Mouse (Mus musculus) stomach, embryonic 15.5 days (tissue): ENCODE results near the gene Rab11fip4. TPM values are rescaled to one million over a fixed set of nuclear protein-coding genes. Genes with fewer than 3 reads are reported as not detected.
A peak's percentile ranks its signal among the peaks of the same experiment; 100 is the strongest.

ENCODE experiments used
- ATAC-seq: fragments of 200-750 bp; cut with Nextera tagmentation; 2 replicates; pipeline ENCODE4 v1.8.0; 2017; ENCODE audit warnings: low read depth, moderate number of reproducible peaks, moderate TSS enrichment; ENCODE audit not compliant: insufficient read depth, low FRiP score
- H3K27ac ChIP-seq: fragments of 300-500 bp; sonication (generic); 2 replicates; pipeline ENCODE4 v1.5.1; 2015; ENCODE audit warnings: mild to moderate bottlenecking, inconsistent platforms
- H3K27me3 ChIP-seq: fragments of 300-500 bp; sonication (generic); replicated peaks from 2 replicates; pipeline ENCODE4 v1.6.1; 2015; ENCODE audit warnings: inconsistent platforms
- H3K36me3 ChIP-seq: fragments of 300-500 bp; sonication (generic); 2 replicates; pipeline ENCODE4 v1.6.1; 2015; ENCODE audit warnings: inconsistent platforms
- H3K4me1 ChIP-seq: fragments of 300-500 bp; sonication (generic); 2 replicates; pipeline ENCODE4 v1.6.1; 2015; ENCODE audit warnings: inconsistent platforms
- H3K4me2 ChIP-seq: fragments of 300-500 bp; sonication (generic); 2 replicates; pipeline ENCODE4 v1.6.1; 2015; ENCODE audit warnings: mild to moderate bottlenecking, inconsistent platforms
- H3K4me3 ChIP-seq: fragments of 300-500 bp; sonication (generic); replicated peaks from 2 replicates; pipeline ENCODE4 v1.5.1; 2015; ENCODE audit warnings: inconsistent platforms
- H3K9ac ChIP-seq: fragments of 300-500 bp; sonication (generic); 2 replicates; pipeline ENCODE4 v1.6.1; 2015; ENCODE audit warnings: inconsistent platforms
- H3K9me3 ChIP-seq: fragments of 300-500 bp; sonication (generic); 2 replicates; pipeline ENCODE4 v1.6.1; 2016; ENCODE audit warnings: inconsistent platforms
- WGBS: fragments of 180-500 bp; shearing (Covaris S2); methylation state at CpG from one replicate; pipeline ENCODE4 v1.1.7; 2015; 5-methylcytosine and 5-hydroxymethylcytosine counted together
- microRNA counts: library from miRNA; unstranded; fragments of <30 nt; microRNA quantifications from one replicate; lab custom pipeline; 2016
- microRNA-seq: library from miRNA; unstranded; fragments of <30 nt; microRNA quantifications from one replicate; pipeline ENCODE4, GENCODE M21; 2016
- polyA plus RNA-seq: library from polyadenylated mRNA; unstranded; fragments of >200 nt; fragmentation: Nextera tagmentation; extraction: Ambion mirVana; gene quantifications from 2 replicates; pipeline ENCODE4 v1.2.1, GENCODE M21; 2015

Rab11fip4 gene
- polyA plus RNA-seq, 1 experiment from 2014 or later, result 2.1 TPM

DNA sequence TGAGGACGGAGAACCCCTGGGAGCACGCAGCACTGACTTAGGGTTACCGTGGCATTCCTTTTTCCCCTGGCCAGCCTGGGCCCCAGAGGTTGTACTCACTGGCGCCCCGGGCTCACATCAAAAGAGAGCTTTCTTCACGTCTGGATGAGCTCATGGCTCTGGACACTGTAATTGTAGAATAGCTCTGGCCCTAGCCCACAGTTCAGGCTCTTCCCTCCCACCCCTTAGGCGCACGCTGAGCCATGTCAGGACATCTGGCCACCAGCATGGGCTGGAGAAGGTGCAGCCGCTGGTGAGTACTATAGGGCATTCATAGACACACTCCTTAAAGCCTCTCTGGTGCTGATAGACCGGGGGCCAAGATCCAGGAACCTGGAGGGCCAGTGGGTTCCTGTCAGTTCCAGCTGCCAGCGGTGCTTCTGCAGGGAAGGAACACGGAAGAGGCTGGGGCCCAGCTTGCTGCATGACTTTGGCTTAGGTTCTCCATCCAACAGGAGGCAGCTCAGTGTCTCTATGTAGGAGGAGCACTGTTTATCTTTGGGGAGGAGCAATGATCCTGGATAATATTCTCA, 146.2 kb downstream of the Rab11fip4 start:
- 0 out of 2 replicates have a peak, but pooled peaks cover 4% of the 10 kb centered on the region for H3K36me3 ChIP-seq
- H3K4me2 ChIP-seq, result no peak overlapping the region
- peak overlapping the region; percentile 49; the same call in 1 of the 2 replicates for H3K27ac ChIP-seq
- peak; percentile 57; the same call in 1 of the 2 replicates for ATAC-seq
- no peaks in the 10 kb centered on the region for H3K9me3 ChIP-seq
- no peak overlapping the region for H3K4me3 ChIP-seq
- no peaks in the 10 kb centered on the region for H3K27me3 ChIP-seq
- no peak overlapping the region for H3K9ac ChIP-seq
- WGBS, result 60% methylated on average over 12 of the region's 12 CpGs
- 0 out of 2 replicates have a peak, but pooled peaks cover 13% of the 10 kb centered on the region for H3K4me1 ChIP-seq

DNA sequence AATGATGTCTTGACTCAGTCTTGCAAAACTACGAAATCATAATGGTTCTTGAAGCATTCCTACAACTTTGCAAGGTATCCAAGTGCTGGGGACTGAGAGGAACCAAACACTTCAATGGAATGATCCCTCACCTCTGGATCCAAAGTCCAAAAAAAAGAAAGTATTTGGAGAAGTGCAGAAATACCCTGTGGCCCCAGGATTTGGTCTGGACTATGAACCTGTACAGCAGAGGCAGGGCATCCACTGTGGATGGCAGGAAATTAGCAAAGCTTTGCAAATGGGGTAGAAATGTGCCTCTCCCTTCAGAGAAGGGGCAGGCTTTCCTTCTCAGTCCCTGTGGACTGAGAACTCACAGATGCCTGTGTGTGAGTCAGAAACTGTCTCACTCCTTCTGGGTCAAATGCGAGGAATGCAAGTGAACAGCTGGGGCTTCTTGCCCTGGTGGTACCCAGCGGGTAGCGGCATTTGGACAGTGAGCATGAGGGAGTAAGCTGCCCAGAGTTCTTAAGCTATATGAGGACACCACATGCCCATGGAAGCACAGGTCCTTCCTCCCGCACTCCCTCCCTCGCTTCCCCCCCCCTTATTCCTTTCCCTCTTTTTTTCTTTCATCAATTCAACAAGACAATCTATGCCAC, 147.0 kb downstream of the Rab11fip4 start:
- Histone ChIP-seq H3K27ac (peak overlapping the region; percentile 49; the same call in 1 of the 2 replicates), H3K4me1 (0 out of 2 replicates have a peak, but pooled peaks cover 13% of the 10 kb centered on the region), H3K36me3 (0 out of 2 replicates have a peak, but pooled peaks cover 4% of the 10 kb centered on the region), H3K27me3 (no peaks in the 10 kb centered on the region), H3K4me3 (no peak overlapping the region), H3K9ac (no peak overlapping the region), H3K9me3 (no peaks in the 10 kb centered on the region), H3K4me2 (no peak overlapping the region)
- WGBS, result 77% methylated on average over 6 of the region's 6 CpGs
- ATAC-seq, result no peak

DNA sequence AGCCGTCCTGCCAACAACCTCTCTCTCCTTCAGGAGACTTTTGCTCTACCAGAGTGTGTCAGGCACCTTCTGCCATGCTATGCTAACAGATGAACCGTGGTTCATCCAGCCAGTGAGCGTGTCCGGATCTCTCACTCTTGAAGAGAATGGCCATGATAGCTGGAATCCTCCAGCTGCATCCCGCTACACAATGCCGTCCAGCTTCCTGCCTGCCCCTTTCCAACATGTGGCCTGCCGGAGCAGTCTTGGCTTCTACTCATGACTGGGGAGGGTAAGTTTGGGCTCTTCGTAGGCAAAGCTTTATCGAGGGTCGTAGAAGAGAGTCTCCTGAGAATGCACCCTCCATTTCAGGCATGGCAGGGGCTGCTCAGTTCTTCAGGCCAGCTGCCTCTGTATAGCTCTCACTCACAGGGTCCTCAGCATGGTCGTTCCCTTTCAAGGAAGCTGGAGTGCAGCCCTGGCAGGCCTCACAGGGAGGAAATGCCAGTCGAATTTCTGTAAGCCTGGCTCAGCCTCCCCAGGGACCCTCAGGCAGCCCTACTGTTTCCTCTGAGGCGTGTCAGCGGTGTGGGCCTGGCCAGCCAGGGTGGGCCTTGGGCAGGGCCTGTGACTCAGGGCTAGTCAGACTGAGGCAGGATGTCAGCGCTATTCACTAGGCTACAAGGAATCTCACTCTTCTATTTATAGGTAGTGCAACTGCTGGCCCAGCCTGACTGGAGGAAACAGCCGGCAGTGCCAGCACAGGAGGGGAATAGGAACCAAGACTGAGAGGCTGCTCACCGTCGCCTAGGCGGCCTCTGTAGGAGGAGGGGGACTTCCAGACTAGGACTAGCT, 147.9 kb downstream of the Rab11fip4 start:
- H3K9ac ChIP-seq, result no peak overlapping the region

DNA sequence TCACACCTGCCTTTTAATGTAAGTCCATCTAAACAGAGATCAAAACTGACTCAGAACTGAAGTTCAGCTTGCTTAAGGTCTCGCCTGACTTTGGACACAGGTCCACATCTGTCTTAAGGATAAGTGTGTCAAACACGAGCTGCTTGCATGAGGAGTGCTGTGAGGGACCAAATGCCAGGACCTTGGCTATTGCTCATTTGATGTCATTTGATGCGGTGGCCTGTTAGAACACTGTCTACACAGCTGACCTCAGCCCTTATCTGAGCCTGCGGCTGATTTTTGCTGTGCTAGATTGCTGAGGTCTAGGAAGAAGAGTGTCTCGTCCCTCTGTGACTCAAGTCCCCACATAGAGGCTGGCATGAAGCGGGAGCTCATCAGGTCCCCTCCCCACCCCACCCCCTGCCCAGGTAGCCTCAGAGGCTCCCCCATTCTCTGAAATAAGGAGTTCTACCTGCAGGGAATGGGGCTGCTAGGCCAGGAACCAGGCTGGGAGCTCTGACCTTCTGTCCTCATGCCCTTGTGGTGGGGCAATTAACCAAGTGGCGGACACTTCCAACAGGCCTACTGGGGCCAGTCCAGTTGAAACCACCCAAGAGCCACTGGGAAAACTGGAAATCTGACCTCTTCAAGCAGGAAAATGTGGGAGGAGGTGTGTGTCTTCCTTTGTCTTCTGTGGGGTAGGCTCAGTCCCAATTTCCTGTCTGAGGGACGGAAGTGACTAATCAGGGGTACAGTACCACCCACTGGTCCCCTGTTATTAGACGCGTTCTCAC, 149.9 kb downstream of the Rab11fip4 start:
- Histone ChIP-seq H3K9ac (no peak overlapping the region), H3K4me2 (no peak overlapping the region), H3K27me3 (no peaks in the 10 kb centered on the region), H3K4me1 (0 out of 2 replicates have a peak, but pooled peaks cover 13% of the 10 kb centered on the region), H3K9me3 (no peaks in the 10 kb centered on the region), H3K4me3 (no peak overlapping the region), H3K36me3 (no peaks in the 10 kb centered on the region), H3K27ac (no peak overlapping the region)
- ATAC-seq, result no peak
- 77% methylated on average over 10 of the region's 10 CpGs for WGBS

More for the DNA sequence above, 147.9 kb downstream of the Rab11fip4 start:
- 0 out of 2 replicates have a peak, but pooled peaks cover 13% of the 10 kb centered on the region for H3K4me1 ChIP-seq
- no peaks in the 10 kb centered on the region for H3K27me3 ChIP-seq
- H3K27ac ChIP-seq, result peak overlapping the region; percentile 74
- ATAC-seq, result peak; percentile 71
- no peak overlapping the region for H3K4me3 ChIP-seq
- 56% methylated on average over 19 of the region's 19 CpGs for WGBS
- no peaks in the 10 kb centered on the region for H3K9me3 ChIP-seq
- H3K4me2 ChIP-seq, result no peak overlapping the region
- H3K36me3 ChIP-seq, result 0 out of 2 replicates have a peak, but pooled peaks cover 4% of the 10 kb centered on the region

DNA sequence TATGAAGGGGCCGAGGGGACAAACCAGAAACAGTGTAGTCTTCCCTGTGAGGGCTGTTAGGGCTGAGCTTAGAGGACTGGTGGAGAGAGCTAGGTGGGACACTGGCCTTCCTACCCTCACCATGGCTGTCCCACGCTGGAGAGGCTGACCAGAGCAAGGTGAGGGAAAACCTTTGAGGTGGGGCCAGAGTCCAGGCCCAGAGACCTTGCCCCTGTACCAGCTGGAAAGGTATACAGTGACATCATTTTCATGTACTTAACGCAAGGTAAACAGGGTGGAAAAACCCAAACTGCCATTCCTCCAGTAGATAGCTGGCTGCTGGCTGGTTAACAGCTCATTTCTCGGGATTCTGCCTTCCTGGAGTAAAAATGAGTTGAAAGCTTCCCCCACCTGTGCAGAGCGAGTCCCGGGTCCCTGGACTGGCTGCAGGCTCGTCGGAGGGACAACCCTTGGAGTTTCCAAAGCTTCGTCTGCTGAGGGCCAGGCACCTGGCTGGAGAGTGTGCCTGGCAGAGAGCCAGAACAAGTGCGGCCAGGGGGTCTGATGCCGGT, 155.6 kb downstream of the Rab11fip4 start:
- H3K9ac ChIP-seq, result no peak overlapping the region
- ATAC-seq, result peak; percentile 80
- H3K27ac ChIP-seq, result peak overlapping the region; percentile 61; the same call in 1 of the 2 replicates
- H3K27me3 ChIP-seq, result no peaks in the 10 kb centered on the region
- H3K4me3 ChIP-seq, result no peak overlapping the region
- H3K36me3 ChIP-seq, result no peaks in the 10 kb centered on the region
- H3K4me1 ChIP-seq, result peaks cover 1% of the 10 kb centered on the region; the same call in 1 of the 2 replicates
- no peak overlapping the region for H3K4me2 ChIP-seq
- H3K9me3 ChIP-seq, result no peaks in the 10 kb centered on the region
- WGBS, result 73% methylated on average over 11 of the region's 11 CpGs

MicroRNAs within 50 kb of the gene (microRNA counts, 519-probe panel; counts per million panel counts)
- 1,739 counts per million, percentile 13 among the panel's probes with 10 or more counts for microRNA mmu-miR-193 (lab: Ali Mortazavi, UCI)
- microRNA mmu-miR-365 (lab: Ali Mortazavi, UCI), result 3,412 counts per million, percentile 86 among the panel's probes with 10 or more counts

Small RNAs within 50 kb of the gene (microRNA-seq; reads per million reads assigned to microRNA genes)
- 25.1 reads per million, percentile 35 among the genes with 10 or more reads in this experiment for gene Mir193a
- gene Mir365-2, result 3.1 reads per million, percentile 12 among the genes with 10 or more reads in this experiment

Other genes starting within 250 kb of the Rab11fip4 start
- 0.22 and 0.33 TPM in 2 replicates for gene Omg, start 87.1 kb upstream of the Rab11fip4 start, polyA plus RNA-seq
- gene Evi2b, start 67.5 kb upstream of the Rab11fip4 start, polyA plus RNA-seq, result 1.2 and 1.3 TPM in 2 replicates
- gene Evi2, start 60.6 kb upstream of the Rab11fip4 start, polyA plus RNA-seq, result 0.86 and 1.2 TPM in 2 replicates
- gene Evi2a, start 60.6 kb upstream of the Rab11fip4 start, polyA plus RNA-seq, result 5.3 and 5.4 TPM in 2 replicates